Mouse (Mus musculus): ENCODE data around the gene Sec31a.

- no peak for TF ChIP-seq CTCF (conservative IDR thresholded peaks at IDR 0.05; ENCODE audit: insufficient read depth, insufficient read length, low read depth, low read length)
- TF ChIP-seq POLR2A (IDR thresholded peaks at IDR 0.05; ENCODE audit: low read depth, low read length) = no peak
These were observed 72.9 kb downstream of the Sec31a start for GRCm38 (mm10) chr5:100343087-100343486.

Measured in kidney, adult 2 months (tissue).